Mouse (Mus musculus) left cerebral cortex, adult 9 months (tissue): Measurements from ENCODE around the gene Bnipl.

Experiments
- DNase-seq, 2 experiments: peaks; one replicate each; pipeline ENCODE4 v3.0.0; 2022; ENCODE audit warnings: low spot score in 2 of 2

Bnipl gene

GRCm38 (mm10) chr3:95237541-95238099, 13.4 kb downstream of the Bnipl start:
- DNase-seq: no peak

GRCm38 (mm10) chr3:95235386-95236301, 15.3 kb downstream of the Bnipl start:
- DNase-seq: no peak

- DNase-seq: no peak
Observed at GRCm38 (mm10) chr3:95233303-95233980, 17.6 kb downstream of the Bnipl start.

DNA sequence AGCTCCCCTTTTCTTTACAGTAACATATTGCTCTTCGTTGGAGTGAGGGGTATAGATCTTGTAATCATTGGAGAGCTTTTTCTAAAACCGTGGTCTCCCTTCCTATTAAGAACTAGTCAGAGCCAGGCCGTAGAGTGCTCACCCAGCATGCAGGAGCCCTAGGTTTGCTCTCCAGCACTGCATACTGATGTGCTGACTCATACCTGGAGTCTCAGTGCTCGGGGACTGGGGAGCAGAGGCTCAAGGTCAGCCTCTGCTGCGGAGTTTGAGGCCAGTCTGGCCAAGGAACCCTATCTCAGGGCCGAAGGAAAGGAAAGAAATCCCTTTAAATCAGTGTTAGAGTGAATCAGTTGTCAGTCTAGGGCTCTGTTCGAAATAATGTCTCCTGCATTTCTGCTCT, 18.2 kb downstream of the Bnipl start:
- no peak for DNase-seq

DNA sequence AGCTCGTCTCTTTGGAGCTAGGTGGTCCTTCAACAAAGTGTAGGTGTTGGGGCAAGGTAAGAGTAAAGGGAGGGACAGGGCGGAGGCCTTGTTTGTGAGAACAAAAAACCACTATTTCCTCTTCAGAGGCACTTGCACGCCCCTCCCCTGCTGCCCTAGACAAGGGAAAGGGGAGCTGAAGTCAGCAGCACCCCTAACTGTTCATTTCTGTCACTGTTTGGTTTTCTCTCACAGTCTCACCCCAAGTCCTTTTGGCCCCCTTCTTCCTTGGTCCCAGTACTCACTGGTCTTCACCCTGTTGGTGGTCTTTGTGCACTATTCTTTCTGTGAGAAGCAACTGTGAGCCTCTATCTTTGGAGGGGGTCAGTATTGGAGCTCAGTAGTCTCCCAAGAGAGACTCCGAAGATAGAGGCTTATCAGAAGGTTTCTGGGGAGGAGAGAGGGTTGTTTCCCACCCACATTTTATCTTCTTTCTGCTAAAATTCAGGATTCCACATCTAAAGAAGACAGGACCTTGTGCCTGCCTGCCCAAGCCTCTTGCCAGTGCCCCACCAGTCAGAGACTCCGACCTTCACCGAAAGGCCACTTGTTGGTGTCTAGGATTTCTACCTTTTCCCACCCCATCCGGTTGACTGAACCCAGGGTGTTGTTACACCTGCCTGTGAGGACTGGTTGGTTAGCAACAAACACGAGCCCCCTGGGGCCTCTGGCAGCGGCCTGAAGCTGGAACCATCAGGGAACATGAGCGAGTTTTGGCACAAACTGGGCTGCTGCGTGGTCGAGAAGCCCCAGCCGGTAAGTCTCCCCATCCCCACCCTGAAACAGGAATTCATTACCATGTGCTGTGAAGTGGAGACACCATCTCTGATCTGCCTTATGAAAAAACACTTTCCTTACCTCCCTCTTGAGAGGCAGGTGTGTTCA, 19.4 kb downstream of the Bnipl start, which contains the start of gene Mllt11:
Gene Mllt11 (minus strand): TSS at position 874 of the 924 bp plus-strand sequence.
- DNase-seq: no peak

GRCm38 (mm10) chr3:95230495-95231297, 20.3 kb downstream of the Bnipl start:
- DNase-seq: no peak

DNA sequence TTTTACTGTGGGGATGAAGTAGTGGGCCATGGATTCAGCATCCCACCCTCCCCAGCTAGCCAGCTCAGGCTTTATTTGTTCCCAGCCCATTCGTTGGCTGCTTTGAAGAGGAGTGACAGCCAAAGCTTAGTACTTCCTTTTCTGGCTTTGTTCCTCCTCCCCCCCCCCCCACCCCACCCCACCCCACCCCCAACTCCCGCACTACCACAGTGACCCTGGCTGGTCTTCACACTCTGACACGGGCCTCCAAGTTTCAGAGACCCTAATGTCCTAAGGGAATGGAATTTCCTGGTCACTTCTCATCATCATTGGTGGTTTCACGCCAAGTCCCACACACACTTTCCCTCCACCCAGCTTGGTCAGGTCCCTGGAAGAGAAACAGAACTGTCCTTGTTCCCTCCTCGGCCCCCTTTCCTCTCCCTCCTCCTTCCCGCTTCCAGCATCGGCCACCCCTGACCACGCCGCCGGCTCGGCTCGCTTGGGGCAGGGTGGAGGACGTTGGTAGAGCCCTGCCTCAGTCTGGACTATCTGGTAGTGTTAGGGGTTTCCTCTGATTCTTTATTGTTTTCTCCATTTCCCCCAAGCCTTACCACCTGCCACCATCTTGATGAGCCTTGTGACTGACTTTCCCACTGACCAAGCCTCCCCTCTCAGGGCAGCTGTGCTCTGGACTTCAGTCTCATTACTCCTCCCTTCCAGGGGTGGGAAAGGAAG, 21.1 kb downstream of the Bnipl start:
- DNase-seq: peak in 1 of 2 experiments; percentile 58

GRCm38 (mm10) chr3:95228894-95229780, 21.9 kb downstream of the Bnipl start:
- peak; percentile 55 to 65 for DNase-seq

- DNase-seq: peak; percentile 77 to 87
Observed at GRCm38 (mm10) chr3:95228148-95228893, 22.7 kb downstream of the Bnipl start, which contains the start of gene Cdc42se1. Gene Cdc42se1, plus strand, starts transcription at chr3:95228732.

DNA sequence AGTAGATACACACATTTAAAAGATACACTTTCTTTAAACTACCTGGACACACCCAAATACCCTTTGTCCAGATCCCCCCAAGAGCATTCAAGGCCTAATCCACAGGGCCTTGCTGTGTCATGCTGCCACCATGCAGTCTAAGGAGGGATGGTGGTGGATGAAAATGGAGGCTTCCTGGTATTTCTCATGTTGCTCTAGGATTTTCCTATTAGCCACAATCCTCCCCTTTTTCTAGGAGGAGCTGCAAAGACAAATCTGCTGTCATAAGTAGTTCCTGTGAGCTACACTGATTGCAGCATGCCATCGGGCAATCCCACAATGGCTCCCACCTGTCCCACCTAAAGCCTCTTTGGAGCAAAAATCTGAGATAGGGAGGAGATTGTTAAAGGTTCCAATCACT, 23.8 kb downstream of the Bnipl start:
- no peak for DNase-seq

DNA sequence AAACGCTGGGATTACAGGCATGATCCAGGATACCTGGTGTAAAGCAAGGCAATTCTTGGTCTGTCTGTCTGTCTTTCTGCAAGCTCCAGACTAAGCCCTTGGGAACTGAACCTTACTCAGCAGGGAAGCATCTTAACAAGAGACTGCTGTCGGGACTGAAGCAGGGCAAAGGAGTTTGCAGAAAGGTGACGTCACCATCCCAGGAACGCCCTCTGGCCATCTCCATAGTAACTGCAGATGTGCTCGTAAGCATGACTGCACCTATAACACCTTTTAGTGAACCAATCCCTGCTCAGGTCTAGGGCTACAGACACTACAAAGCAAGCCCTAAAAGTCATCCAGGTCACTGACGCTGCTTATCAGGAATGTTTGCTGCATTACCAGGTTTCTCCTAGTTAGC, 26.7 kb downstream of the Bnipl start:
- DNase-seq: no peak

DNA sequence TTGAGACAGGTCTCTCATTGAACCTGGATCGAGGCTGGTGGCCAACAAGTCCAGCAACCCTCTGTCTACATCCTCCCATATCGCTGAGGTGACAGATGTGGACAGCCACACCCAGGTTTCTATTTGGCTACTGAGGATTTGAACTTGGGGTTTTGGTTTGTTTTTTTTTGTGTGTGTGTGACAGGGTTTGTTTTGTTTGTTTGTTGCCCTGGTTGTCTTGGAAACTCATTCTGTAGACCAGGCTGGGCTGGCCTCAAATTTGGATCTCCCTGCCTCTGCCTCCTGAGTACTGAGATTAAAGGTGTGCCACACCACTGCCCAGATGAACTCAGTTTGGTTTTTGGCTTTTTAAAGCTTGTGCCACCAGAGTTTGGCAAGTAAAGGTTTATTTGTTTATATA, 28.0 kb downstream of the Bnipl start:
- DNase-seq: no peak

DNA sequence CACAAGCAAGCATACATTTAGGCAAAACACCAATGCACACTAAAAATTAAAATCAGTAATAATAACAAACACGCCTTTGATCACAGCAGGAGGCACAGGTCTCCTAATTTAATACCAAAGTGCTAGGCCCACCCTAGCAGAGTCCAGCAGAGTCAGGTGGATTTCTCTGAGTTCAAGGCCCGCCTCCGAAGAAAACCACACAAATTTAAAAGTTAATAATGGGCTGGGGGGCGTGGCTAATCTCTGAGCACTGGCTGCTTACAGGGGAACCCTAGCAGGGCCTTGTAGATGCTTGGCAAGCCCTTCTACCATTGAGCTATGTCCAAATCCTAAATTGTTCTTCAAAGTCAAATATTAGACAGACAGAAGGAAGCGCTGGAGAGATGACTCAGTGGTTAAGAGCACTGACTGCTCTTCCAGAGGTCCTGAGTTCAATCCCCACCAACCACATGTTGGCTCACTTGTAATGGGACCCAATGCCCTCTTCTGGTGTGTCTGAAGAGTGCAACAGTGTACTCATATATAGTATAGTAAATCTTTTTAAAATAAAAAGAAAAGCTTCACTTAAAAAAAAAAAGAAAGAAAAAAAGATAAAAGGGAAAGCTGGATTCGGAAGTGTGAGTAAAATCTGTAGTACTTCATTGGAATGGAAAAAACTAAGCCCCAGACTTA, 32.4 kb downstream of the Bnipl start:
- no peak for DNase-seq

GRCm38 (mm10) chr3:95217255-95218134, 33.5 kb downstream of the Bnipl start, which contains the start of gene Gabpb2:
Gene Gabpb2, minus strand, starts transcription at chr3:95217916.
- peak; percentile 74 to 91 for DNase-seq

DNA sequence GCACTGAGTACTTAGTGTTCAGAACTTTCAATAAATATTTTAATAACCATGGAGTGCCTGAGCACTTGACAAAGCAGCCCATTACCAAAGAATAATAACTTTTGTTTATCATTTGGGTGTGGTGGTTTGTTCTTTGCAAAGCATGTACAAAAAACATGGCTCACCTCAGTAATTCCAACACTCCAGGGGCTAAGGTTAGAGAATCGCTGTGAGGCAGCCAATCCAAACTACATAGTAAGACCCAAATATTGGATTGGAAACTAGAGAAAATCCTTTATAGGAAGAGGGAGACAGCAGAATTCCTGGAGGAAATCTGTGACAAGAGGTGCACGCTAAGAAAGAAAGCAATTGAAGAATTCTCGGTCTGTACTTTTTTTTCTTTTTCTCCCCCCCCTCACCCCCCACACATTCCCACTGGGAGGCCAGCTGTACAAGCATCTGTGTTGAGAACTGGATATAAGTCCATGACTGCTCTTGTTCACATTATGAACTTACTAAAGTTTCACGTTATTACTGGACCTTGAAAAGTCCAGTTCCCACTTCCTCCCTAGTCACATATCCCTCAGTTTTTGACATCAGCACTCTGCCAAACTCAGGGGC, 34.2 kb downstream of the Bnipl start:
- DNase-seq: no peak

- DNase-seq: no peak
Observed at GRCm38 (mm10) chr3:95213609-95213975, 37.4 kb downstream of the Bnipl start.
